8 mouse cellular contexts compared by ENCODE assay signal in genomic region chr6:119387801-119388649, GRCm38 (mm10). TPM values are rescaled to one million over a fixed set of nuclear protein-coding genes. Genes with fewer than 3 reads are reported as not detected.
A peak's percentile ranks its signal among the peaks of the same experiment; 100 is the strongest.
DNase-seq lines count a peak whose midpoint lies in the region; ATAC-seq and TF ChIP-seq lines count a peak whose summit lies in the region.

No protein-coding gene starts in this region.

- peak overlapping the region; percentile 89 for H3K27ac ChIP-seq in intestine, embryonic 15.5 days
- H3K27ac ChIP-seq in liver, adult 2 months (replicated peaks; ENCODE audit: insufficient read depth, low read depth, low read length) = peak overlapping the region; percentile 62

- intact Hi-C loops in gastrocnemius, postnatal 14 days (cut with DNase I; ENCODE audit: low total_unique reads) = no loop called here

- no peak for TF ChIP-seq POLR2A in liver, adult 2 months (IDR thresholded peaks at IDR 0.05; ENCODE audit: extremely low read depth, insufficient read depth, low read length)

- peak overlapping the region; percentile 73 for H3K9ac ChIP-seq in intestine, embryonic 15.5 days
- peak overlapping the region; percentile 95 for H3K9ac ChIP-seq in liver, adult 2 months (ENCODE audit: low read depth, low read length)

- no peaks in the 10 kb centered on the region for H3K27me3 ChIP-seq in intestine, embryonic 15.5 days (replicated peaks)
- no peaks in the 10 kb centered on the region for H3K27me3 ChIP-seq in liver, adult 2 months (ENCODE audit: control insufficient read depth, insufficient read depth, low read length)

- H3K9me3 ChIP-seq in intestine, embryonic 15.5 days = no peaks in the 10 kb centered on the region

- DNase-seq in urinary bladder, adult 2 months (ENCODE audit: low spot score) = peak; percentile 36
- no peak for DNase-seq in urinary bladder, adult 18-20 months (ENCODE audit: low spot score in 2 of 2)
- DNase-seq in cerebellum, postnatal 14 days = peak; percentile 57
- peak; percentile 23 for DNase-seq in gastrocnemius, postnatal 14 days
- DNase-seq in liver, adult 2 months (ENCODE audit: extremely low read depth, low read depth, low spot score) = no peak
- DNase-seq in neural tube, embryonic 10.5 days (ENCODE audit: extremely low spot score, low spot score) = peak; percentile 80
- DNase-seq in thymus, postnatal 0 days (ENCODE audit: low spot score) = peak; percentile 22

- H3K4me2 ChIP-seq in intestine, embryonic 15.5 days (replicated peaks) = peak overlapping the region; percentile 67

- TF ChIP-seq CTCF in liver, adult 2 months (IDR thresholded peaks at IDR 0.05; ENCODE audit: low read depth, low read length) = no peak

- peak; percentile 86 for ATAC-seq in intestine, embryonic 15.5 days

- H3K4me1 ChIP-seq in intestine, embryonic 15.5 days (replicated peaks) = peaks cover 11% of the 10 kb centered on the region; the same call in 1 of the 2 replicates
- H3K4me1 ChIP-seq in liver, adult 2 months (ENCODE audit: control insufficient read depth, insufficient read depth, low read length) = peaks cover 24% of the 10 kb centered on the region

- no peaks in the 10 kb centered on the region for H3K36me3 ChIP-seq in intestine, embryonic 15.5 days
- peaks cover 11% of the 10 kb centered on the region; the same call in 1 of the 2 replicates for H3K36me3 ChIP-seq in liver, adult 2 months (ENCODE audit: control insufficient read depth, insufficient read depth, low read length)

- peak overlapping the region; percentile 79 for H3K4me3 ChIP-seq in intestine, embryonic 15.5 days (replicated peaks)
- H3K4me3 ChIP-seq in liver, adult 2 months (ENCODE audit: insufficient read depth, low read depth, low read length) = peak overlapping the region; percentile 81

- under 1% methylated on average over 57 of the region's 76 CpGs for WGBS in intestine, embryonic 15.5 days
- under 1% methylated on average over 56 of the region's 76 CpGs for WGBS in liver, adult 2 months

- peaks cover 30% of the 10 kb centered on the region for H3K79me2 ChIP-seq in liver, adult 2 months (ENCODE audit: control insufficient read depth, insufficient read depth, low read length)

RNA-seq across cellular contexts. Expression of gene Adipor2, which starts 29.5 kb away (rescaled TPM):
- 104 and 112 TPM in 2 replicates for polyA plus RNA-seq in urinary bladder, adult 2 months (2012; rRNA removed)
- total RNA-seq in gastrocnemius, postnatal 14 days (2021) = 10 to 100 TPM; 53.0 to 60.4 TPM
- polyA plus RNA-seq in intestine, embryonic 15.5 days (2015; fragmentation: Nextera tagmentation; extraction: Ambion mirVana) = 101 and 111 TPM in 2 replicates
- total RNA-seq in liver, adult 2 months (2014; rRNA removed) = 252 and 306 TPM in 2 replicates
- 212 and 246 TPM in 2 replicates for polyA plus RNA-seq in liver, adult 2 months (2012; rRNA removed)
- 44.5 and 51.4 TPM in 2 replicates for polyA plus RNA-seq in thymus, postnatal 0 days (2015; fragmentation: Nextera tagmentation; extraction: Ambion mirVana)

RNA-seq across cellular contexts. Expression of gene Lrtm2, which starts 57.5 kb away (rescaled TPM):
- polyA plus RNA-seq in urinary bladder, adult 2 months (2012; rRNA removed) = 0.06 and 0.10 TPM in 2 replicates
- under 1 TPM; 0.07 to 0.74 TPM for total RNA-seq in gastrocnemius, postnatal 14 days (2021)
- polyA plus RNA-seq in intestine, embryonic 15.5 days (2015; fragmentation: Nextera tagmentation; extraction: Ambion mirVana) = 0.29 and 0.49 TPM in 2 replicates
- under 0.01 TPM in 2 replicates for total RNA-seq in liver, adult 2 months (2014; rRNA removed)
- polyA plus RNA-seq in liver, adult 2 months (2012; rRNA removed) = 0.05 and 0.17 TPM in 2 replicates
- polyA plus RNA-seq in thymus, postnatal 0 days (2015; fragmentation: Nextera tagmentation; extraction: Ambion mirVana) = 0.36 and 0.38 TPM in 2 replicates

Comparison
In these comparisons a context has a peak if more than half of its experiments do, and no peak if none do; other contexts are left out.
1. DNase-seq: peak in urinary bladder, adult 2 months (single experiment), cerebellum, postnatal 14 days (2 of 2), gastrocnemius, postnatal 14 days (single experiment), neural tube, embryonic 10.5 days (single experiment) and thymus, postnatal 0 days (single experiment); none in urinary bladder, adult 18-20 months (0 of 2) and liver, adult 2 months (single experiment).